Mouse (Mus musculus) urinary bladder, postnatal 25 days (tissue): Measurements from ENCODE around the gene Kcne4.
A peak's percentile ranks its signal among the peaks of the same experiment; 100 is the strongest.

ENCODE experiments used
- DNase-seq: peaks from one replicate; pipeline ENCODE4 v3.0.0; 2022; ENCODE audit warnings: low spot score

The Kcne4 gene

GRCm38 (mm10) chr1:78860056-78860455, 43.5 kb downstream of the Kcne4 start:
- peak; percentile 16 for DNase-seq

- no peak for DNase-seq
These were observed 45.7 kb downstream of the Kcne4 start for GRCm38 (mm10) chr1:78862281-78862680.

GRCm38 (mm10) chr1:78863833-78864232, 47.3 kb downstream of the Kcne4 start:
- DNase-seq, result no peak

GRCm38 (mm10) chr1:78864351-78864750, 47.8 kb downstream of the Kcne4 start:
- peak; percentile 13 for DNase-seq

- DNase-seq, result no peak
These were observed 48.3 kb downstream of the Kcne4 start for GRCm38 (mm10) chr1:78864799-78865346.

GRCm38 (mm10) chr1:78865991-78866390, 49.4 kb downstream of the Kcne4 start:
- DNase-seq, result no peak

- DNase-seq, result no peak
These were observed 49.9 kb downstream of the Kcne4 start for GRCm38 (mm10) chr1:78866455-78866854.
